Mouse (Mus musculus): Measurements from ENCODE around the gene Hist3h2ba.

Hist3h2ba gene

DNA sequence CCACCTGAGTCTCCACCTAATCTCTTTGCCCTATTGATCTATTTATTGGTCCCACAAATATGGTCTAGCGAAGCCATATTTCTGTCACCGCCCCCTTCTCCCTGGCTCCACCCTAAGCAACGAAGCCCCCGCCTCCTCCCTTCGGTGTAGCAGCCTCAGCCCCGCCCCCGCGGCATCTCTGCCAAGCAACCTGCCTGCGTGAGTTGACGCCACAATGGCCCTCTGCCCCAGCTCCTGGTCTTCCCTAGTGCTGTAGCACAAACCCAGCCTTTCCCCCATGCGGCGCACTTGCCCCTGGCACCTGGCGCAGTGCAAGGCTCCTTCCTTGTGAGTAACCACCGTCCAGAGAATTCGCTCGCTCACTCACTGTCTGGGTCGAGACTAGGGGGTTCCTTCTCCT is 14.8 kb downstream of the Hist3h2ba start:
- no peak for DNase-seq (ENCODE audit: extremely low read depth, insufficient read length, low spot score)

DNA sequence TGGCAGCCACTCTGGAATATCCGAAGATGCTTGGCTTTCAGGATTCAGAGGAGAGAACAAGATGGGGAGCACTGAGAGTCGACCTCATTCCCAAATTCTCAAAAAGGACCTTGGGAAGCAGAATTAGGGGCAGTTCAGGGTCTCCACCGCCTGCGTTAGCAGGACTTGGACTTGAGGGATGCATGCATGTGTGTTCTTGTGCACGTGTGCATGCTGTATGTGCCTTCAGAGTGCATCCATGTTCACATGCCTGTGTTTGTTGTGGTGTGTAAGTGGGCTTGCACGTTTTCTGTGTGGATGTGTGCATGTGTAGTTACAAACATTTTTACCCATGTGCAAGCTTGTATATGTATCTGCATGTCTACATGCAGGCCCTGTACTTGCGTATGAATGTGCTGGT is 15.5 kb downstream of the Hist3h2ba start:
- DNase-seq (ENCODE audit: extremely low read depth, insufficient read length, low spot score) = no peak

DNA sequence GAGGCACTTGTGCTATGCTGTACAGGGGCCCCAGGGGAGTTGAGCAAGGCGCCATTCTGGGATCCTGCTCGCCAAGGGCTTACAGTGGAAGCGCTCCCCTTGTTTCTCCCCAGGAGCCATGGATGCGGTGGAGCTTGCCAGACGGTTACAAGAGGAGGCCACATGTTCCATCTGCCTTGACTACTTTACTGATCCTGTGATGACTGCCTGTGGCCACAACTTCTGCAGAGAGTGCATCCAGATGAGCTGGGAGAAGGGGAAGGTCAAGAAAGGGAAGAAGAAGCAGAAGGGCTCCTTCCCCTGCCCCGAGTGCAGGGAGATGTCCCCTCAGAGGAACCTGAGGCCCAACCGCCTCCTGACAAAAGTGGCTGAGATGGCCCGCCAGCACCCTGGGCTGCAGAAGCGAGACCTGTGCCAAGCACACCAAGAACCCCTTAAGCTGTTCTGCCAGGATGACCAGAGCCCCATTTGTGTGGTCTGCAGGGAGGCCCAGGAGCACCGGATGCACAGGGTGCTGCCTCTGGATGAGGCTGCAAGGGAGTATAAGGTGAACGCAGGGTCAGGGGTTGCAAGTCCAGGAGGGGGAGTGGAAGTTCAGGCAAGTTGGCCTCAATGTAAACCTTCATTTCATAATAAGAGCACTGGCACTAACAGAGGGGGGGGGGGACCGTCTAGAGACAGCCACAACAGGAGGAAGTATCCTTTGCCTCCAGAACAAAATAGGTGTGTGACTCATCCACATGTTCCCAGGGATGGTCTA is 16.5 kb downstream of the Hist3h2ba start:
- no peak for DNase-seq (ENCODE audit: extremely low read depth, insufficient read length, low spot score)

DNA sequence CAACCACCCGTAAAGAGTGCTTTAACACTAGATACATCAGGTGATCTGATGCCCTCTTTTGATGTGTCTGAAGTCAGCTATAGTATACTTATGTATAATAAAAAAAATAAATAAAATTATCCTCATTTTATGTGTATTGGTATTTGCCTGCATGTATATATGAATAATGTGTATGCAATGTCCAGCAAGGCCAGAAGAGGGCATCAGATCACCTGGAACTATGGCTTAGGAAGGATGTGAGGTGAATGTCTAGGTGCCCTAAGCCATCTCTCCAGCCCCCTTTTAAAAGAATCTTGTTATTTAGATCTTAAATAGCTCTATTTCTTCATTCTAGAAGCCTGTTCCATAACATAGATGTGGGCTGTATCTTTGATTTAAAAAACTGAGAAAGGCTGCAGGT is 18.6 kb downstream of the Hist3h2ba start:
- DNase-seq (ENCODE audit: extremely low read depth, insufficient read length, low spot score) = no peak

DNA sequence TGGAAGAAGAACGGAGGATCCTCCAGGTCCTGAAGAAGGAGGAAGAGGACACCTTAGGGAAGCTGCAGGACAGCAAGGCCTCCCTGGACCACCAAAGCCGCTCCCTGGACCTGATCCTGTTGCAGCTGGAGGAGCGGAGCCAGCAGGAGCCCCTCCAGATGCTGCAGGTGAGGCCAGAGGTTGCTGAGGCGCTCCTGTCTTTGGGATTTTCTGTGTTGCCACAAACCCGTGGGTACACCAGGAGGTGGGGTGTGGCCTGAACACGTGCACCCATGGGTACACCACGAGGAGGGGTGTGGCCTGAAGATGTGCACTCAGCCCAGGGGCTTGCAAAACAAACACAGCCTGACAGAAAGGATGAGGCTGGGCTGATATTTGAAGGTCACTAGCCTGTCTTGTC is 19.8 kb downstream of the Hist3h2ba start:
- no peak for DNase-seq (ENCODE audit: extremely low read depth, insufficient read length, low spot score)

DNA sequence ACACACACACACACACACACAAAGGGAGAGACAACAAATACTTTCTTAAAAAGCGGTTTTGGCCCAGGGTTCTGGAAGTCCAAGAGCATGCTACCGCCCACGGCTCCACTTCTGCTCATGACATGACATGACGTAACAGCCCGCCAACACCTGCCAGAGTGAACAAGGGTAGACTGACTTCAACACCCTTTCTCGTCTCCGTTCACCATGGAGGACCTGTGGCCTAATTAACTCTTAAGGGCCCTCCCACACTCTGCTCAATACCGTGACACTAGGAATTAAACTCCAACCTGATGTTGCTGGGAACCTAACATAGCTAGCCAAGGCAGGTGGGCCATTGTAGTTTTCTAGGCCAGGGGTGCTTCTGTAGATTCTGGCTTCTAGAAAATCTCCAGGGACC is 20.3 kb downstream of the Hist3h2ba start:
- no peak for DNase-seq (ENCODE audit: extremely low read depth, insufficient read length, low spot score)

DNA sequence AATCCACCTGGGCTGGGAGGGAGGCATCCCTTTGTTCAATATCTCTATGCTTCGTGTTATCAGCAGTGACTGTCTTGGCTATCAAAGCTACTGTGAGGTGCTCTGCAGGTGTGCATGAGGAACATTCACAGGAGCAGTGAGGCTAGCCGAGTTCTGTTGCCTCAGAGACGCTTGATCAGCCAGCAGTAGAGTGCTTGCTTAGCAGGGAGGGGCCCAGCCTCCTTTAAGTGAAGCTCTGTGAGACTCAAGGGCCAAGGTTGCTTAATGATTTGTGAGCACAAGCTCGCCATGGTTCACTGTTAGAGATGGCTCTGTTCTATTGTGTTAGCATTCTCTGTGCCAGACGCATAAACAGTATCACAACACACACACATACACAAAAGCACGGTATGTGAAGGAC is 20.9 kb downstream of the Hist3h2ba start:
- no peak for DNase-seq (ENCODE audit: extremely low read depth, insufficient read length, low spot score)

DNA sequence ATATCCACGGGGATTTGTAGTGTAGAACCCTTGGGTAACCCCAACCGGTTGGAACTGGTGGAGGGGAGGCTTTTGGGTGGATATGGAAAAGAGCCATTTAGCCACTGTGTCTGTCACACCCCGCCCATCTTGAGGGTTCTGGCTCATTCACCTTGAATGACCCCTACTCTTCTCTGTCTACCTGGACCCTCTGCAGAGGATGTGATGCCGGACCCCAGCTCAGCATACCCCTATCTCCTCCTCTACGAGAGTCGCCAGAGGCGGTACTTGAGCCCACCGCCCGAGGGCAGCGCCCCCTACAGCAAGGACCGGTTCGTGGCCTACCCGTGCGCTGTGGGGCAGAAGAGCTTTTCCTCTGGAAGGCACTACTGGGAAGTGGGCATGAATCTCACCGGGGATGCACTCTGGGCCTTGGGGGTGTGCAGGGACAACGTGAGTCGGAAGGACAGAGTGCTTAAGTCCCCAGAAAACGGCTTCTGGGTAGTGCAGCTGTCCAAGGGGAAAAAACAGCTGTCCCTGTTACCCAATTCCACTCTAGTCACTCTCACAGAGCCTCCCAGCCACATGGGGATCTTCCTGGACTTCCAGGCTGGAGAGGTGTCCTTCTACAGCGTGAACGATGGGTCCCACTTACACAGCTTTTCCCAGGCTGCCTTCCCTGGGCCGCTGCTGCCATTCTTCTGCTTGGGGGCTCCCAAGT is 22.3 kb downstream of the Hist3h2ba start:
- no peak for DNase-seq (ENCODE audit: extremely low read depth, insufficient read length, low spot score)

DNA sequence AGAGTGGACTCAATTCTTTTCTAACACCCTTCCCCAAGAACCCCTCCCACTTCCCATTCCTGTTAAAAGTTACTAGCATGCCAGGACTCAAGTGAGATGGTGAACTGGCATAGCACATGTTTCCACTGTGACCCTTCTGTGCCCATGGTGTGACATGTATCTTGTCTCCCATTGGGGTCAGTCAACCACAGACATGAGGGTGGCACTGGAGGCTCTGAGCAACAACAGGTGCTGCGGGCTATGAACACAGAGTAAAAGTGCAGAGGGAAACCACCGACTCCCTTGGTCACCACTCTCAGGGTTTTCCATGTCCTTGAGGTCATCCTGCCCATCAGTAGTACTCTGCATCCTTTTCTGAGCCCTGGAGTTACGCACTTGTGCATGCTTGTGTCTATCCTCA is 23.1 kb downstream of the Hist3h2ba start:
- DNase-seq (ENCODE audit: extremely low read depth, insufficient read length, low spot score) = no peak

DNA sequence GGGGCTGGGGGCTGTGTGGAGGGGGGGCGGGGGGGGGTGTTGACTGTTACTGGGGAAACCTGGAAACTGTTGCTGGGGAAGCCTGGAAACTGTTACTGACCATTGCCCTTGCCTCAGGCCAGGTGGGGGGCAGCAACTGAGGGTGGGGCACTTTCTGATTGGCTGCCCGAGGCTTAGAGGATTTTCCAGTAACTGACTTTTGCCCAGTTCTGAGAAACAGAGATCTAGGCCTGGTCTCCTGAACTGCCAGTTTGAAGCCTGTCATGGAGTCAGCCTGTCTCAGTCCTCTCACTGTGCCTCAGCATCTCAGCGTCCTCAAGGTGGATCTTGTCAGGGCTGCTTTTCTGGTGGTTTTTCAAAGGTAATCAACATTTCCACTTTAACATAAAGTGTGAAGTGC is 25.7 kb downstream of the Hist3h2ba start:
- no peak for DNase-seq (ENCODE audit: extremely low read depth, insufficient read length, low spot score)

DNA sequence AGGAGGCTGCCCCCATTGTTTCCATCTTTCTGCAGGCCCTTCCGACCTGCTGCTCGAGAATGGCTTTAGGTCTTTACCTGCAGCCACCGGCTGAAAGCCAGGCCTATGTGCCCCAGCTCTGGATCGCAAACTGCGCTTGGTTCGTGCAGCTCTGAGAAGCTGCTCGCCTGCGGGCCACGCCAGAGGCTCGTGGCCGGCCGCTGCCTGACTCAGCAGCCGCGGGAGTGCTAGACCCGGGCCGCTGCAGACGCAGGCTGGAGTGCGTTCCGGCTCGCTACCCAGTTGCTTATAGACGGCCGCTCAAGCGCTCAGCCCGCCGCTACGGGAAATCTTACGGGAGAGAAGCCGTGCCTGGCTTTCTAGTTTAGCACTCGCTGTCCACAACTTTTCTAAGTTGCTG is 28.4 kb downstream of the Hist3h2ba start:
- peak; percentile 65 for DNase-seq (ENCODE audit: extremely low read depth, insufficient read length, low spot score)

DNA sequence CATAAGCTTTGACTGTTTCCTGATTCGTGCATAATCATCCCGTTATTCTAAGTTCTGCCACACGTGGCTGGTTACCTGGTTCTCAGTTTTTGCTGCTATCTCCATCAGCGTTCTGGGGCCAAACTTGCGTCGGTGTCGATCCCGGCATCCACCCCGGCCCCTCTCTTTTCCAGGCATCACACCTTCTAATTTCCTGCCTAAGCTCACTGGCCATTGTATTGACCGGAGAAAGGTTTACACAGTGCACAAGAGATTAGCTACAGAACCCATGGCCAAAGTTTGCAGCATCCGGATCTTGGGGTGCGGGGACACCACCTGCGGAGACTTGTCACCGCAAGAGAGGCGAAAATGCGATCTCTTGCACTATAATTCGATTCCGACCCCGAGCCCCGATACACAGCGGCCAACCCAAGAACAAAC is 28.9 kb downstream of the Hist3h2ba start:
- peak; percentile 72 for DNase-seq (ENCODE audit: extremely low read depth, insufficient read length, low spot score)

DNA sequence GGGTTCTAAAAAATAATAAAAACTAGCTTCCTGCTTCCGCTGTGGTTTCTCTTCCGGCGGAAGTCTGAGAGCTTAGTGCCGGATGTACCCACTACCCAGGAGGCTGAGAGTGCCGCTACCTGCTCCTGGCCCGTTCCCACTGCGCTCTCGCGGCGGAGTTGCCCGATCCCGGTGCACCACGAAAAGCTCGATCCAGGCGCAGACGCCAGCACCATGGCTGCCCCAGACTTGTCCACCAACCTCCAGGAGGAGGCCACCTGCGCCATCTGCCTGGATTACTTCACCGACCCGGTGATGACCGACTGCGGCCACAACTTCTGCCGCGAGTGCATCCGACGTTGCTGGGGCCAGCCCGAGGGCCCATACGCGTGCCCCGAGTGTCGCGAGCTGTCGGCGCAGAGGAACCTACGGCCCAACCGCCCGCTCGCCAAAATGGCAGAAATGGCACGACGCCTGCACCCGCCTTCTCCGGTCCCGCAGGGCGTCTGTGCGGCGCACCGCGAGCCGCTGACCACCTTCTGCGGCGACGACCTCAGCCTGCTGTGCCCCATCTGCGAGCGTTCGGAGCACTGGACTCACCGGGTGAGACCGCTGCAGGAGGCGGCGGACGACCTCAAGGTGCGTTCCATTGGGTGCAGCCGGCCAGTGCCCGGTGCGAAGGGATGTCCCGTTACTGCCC is 29.4 kb downstream of the Hist3h2ba start, which contains the start of gene Trim11:
Trim11 (plus strand) TSS at position 67 of the 679 bp plus-strand sequence.
- DNase-seq (ENCODE audit: extremely low read depth, insufficient read length, low spot score) = peak; percentile 78

DNA sequence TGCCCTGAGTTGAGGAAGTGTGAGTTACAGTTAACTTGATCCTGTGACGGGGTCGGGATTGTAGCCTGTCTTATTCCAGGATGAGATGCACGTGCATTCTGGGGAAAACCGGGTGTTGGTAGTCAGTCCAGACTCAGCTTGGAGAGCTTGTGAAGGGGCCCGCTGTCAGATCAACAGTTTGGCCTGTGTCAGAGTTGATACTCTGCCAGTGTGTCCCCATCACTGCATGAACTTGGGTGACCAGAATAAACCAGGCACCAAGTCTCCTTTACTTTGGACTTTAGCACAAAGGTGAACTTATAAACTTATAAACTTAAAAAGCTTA is 29.9 kb downstream of the Hist3h2ba start:
- DNase-seq (ENCODE audit: extremely low read depth, insufficient read length, low spot score) = no peak

DNA sequence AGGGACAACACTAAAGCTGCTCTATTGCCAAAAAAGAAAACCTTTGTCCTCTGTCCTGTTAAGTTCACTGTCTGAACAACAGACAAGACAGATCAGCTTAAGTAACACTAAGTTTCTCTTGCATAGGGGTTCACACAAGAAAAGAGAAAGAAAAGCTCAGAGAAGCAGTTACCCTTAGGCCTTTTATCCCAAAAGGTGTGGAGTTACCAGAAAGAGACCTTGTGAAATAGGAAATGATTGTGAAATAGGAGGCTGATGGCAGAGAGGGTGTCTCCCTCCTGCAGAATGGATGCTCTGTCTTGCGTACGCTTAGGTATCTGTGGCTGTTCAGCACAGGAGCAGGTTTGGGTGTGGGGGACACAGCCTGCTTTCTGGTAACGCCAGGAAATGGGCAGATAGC is 30.5 kb downstream of the Hist3h2ba start:
- DNase-seq (ENCODE audit: extremely low read depth, insufficient read length, low spot score) = no peak

DNA sequence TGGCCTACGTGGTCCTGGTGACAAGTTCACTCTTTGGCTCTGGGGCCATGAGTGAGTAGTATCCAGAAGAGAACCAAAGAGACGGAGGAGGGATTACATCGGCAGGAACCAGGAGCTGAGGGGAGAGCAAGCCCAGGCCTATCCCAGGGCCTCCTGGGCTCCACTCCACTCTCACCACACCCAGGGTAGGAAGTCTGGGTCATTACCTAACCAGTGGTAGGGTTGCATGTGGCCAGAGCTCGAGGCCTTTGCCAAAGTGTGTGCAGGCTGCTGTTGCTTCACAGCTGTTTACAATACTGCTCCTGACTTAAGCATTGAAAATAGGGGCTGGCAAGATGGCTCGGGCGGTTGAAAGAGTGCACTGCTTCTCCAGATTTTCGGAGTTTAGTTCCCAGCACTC is 30.9 kb downstream of the Hist3h2ba start:
- DNase-seq (ENCODE audit: extremely low read depth, insufficient read length, low spot score) = peak; percentile 61

DNA sequence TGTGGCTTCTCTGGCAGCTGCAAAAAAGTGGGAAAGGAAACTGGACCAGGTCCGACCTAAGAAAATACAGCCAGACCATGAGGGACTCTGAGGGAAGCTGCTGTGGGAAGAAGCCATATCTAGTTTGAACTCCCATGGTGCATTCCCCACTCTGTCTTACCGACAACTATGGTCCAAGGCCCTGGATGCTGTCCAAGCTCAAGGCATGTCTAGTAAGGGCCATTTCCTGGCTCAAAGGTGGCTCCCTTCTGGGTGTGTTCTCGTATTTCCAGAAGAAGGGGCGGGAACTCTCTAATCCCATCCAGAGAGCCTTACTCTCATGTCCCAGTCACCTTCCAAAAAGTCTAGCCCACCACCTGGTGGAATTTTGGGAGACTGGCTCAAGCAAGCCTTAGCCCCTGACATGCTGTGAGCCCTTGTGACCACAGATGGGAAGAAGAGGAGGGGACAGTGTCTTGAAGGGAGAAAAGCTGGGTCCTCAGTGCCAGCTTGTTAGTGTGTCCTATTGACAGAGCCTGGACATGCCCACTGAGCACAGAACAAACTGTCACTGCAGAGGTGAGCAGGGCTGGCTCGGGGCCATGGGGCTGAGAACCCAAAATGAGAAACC is 31.8 kb downstream of the Hist3h2ba start:
- DNase-seq (ENCODE audit: extremely low read depth, insufficient read length, low spot score) = no peak

DNA sequence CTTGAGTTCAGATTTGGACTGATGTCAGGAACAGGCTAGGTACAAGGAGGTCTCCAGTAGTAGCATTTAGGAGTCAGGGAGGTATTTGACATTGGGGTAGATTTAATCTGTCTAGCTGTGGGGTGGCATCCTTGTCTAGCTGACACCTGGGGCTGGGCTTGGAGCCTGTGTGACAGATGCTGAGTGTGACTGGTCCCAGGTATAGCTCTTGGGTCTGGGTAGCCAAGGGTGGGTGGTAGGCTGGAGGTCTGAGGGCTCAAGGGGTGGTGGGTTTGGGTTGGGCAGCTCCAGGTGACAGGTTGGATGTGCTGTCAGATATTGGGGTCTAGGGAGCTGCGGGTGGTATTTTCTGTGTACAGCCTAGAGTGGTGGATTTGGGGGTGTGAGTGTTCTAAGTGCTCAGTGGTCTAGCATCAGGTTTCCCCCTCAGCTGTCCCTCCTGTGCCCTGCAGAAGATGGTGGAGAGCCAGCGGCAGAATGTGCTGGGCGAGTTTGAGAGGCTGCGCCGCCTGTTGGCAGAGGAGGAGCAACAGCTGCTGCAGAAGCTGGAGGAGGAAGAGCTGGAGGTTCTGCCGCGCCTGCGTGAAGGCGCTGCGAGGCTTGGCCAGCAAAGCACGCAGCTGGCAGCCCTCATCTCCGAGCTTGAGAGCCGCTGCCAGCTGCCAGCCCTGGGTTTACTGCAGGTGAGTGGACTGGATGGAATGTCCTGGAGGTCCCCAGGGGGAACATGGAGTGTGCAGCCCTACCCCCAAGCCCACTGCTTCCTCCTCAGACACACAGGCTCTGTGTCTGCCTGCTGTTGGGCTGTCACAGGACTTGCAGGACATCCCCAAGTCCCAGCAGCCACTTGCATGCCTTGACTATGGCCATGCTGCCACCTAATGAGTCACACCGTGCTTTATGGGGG is 33.1 kb downstream of the Hist3h2ba start:
- peak; percentile 97 for DNase-seq (ENCODE audit: extremely low read depth, insufficient read length, low spot score)

DNA sequence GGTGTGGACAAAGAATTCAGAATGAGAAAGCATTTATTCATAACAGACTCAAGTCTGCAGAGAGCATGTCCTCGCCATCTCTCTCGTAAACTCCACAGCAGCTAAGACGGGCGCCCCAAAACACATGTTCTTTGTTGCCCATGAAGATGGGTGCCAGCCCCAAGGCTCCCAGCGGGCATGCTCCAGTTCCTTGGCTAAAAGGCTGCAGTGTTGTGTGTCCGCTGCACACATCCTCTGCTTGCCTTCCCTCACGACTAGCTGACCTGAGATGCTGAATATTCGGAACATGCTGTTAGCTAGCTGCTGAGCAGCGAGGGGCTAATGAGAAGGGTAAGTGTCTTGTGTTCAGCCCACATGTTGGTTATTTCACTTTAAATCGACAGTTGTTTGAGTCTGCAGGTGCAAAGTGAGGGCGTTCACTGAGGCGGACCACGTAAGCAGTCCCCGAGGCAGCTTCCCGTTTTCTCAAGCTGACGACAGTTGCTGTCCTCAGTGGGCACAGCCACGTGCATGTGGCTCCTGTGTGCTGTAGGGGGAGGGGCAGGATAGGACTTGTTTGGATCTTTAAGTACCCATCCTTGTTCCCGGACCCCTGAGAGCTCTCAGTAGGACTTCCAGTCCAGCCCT is 33.9 kb downstream of the Hist3h2ba start:
- no peak for DNase-seq (ENCODE audit: extremely low read depth, insufficient read length, low spot score)

Measured in 3134 (cell line).